Mouse (Mus musculus) hindbrain, embryonic 13.5 days (tissue): ENCODE measurements around the gene Msantd3. TPM values are rescaled to one million over a fixed set of nuclear protein-coding genes. Genes with fewer than 3 reads are reported as not detected.

Source experiments
- ATAC-seq: fragments of 200-750 bp; cut with Nextera tagmentation; 2 replicates; pipeline ENCODE4 v1.8.0; 2017; ENCODE audit warnings: moderate TSS enrichment; ENCODE audit not compliant: low FRiP score
- H3K27ac ChIP-seq: fragments of 300-500 bp; sonication (generic); 2 replicates; pipeline ENCODE4 v1.5.1; 2015; ENCODE audit warnings: inconsistent platforms, mild to moderate bottlenecking, moderate library complexity
- H3K27me3 ChIP-seq: fragments of 300-500 bp; sonication (generic); 2 replicates; pipeline ENCODE4 v1.6.1; 2015; ENCODE audit warnings: mild to moderate bottlenecking, inconsistent platforms
- H3K36me3 ChIP-seq: fragments of 300-500 bp; sonication (generic); 2 replicates; pipeline ENCODE4 v1.6.1; 2015; ENCODE audit warnings: mild to moderate bottlenecking, inconsistent platforms
- H3K4me1 ChIP-seq: fragments of 300-500 bp; sonication (generic); replicated peaks from 2 replicates; pipeline ENCODE4 v1.6.1; 2015; ENCODE audit warnings: inconsistent platforms
- H3K4me2 ChIP-seq: fragments of 300-500 bp; sonication (generic); 2 replicates; pipeline ENCODE4 v1.6.1; 2015; ENCODE audit warnings: inconsistent platforms, mild to moderate bottlenecking, moderate library complexity
- H3K4me3 ChIP-seq: fragments of 300-500 bp; sonication (generic); 2 replicates; pipeline ENCODE4 v1.5.1; 2015; ENCODE audit warnings: mild to moderate bottlenecking, inconsistent platforms
- H3K9ac ChIP-seq: fragments of 300-500 bp; sonication (generic); 2 replicates; pipeline ENCODE4 v1.6.1; 2015; ENCODE audit warnings: mild to moderate bottlenecking, inconsistent platforms
- H3K9me3 ChIP-seq: fragments of 300-500 bp; sonication (generic); 2 replicates; pipeline ENCODE4 v1.6.1; 2016; ENCODE audit warnings: inconsistent platforms
- WGBS: fragments of 180-500 bp; shearing (Covaris S2); methylation state at CpG from one replicate; pipeline ENCODE4 v1.1.7; 2015; 5-methylcytosine and 5-hydroxymethylcytosine counted together
- polyA plus RNA-seq: library from polyadenylated mRNA; unstranded; fragments of >200 nt; fragmentation: Nextera tagmentation; extraction: Ambion mirVana; gene quantifications from 2 replicates; pipeline ENCODE4 v1.2.1, GENCODE M21; 2015

Gene Msantd3
- polyA plus RNA-seq, 1 experiment from 2014 or later: 39.0 TPM

GRCm38 (mm10) chr4:48564962-48565361 lies 25.2 kb downstream of the Msantd3 start:
- no peak for ATAC-seq
- H3K27ac ChIP-seq: no peak overlapping the region
- H3K36me3 ChIP-seq: peaks cover 28% of the 10 kb centered on the region
- H3K9ac ChIP-seq: no peak overlapping the region
- H3K4me1 ChIP-seq: peaks cover 4% of the 10 kb centered on the region
- H3K4me3 ChIP-seq: no peak overlapping the region
- no peak overlapping the region for H3K4me2 ChIP-seq
- no peaks in the 10 kb centered on the region for H3K9me3 ChIP-seq
- no peaks in the 10 kb centered on the region for H3K27me3 ChIP-seq

- no peak for ATAC-seq
- 93% methylated on average over 7 of the region's 7 CpGs for WGBS
- H3K4me3 ChIP-seq: no peak overlapping the region
- H3K9me3 ChIP-seq: no peaks in the 10 kb centered on the region
- H3K4me2 ChIP-seq: no peak overlapping the region
- H3K27me3 ChIP-seq: no peaks in the 10 kb centered on the region
- no peak overlapping the region for H3K27ac ChIP-seq
- H3K4me1 ChIP-seq: peaks cover 4% of the 10 kb centered on the region
- H3K9ac ChIP-seq: no peak overlapping the region
- H3K36me3 ChIP-seq: no peaks in the 10 kb centered on the region
Measured at GRCm38 (mm10) chr4:48576361-48576760, 36.6 kb downstream of the Msantd3 start.

DNA sequence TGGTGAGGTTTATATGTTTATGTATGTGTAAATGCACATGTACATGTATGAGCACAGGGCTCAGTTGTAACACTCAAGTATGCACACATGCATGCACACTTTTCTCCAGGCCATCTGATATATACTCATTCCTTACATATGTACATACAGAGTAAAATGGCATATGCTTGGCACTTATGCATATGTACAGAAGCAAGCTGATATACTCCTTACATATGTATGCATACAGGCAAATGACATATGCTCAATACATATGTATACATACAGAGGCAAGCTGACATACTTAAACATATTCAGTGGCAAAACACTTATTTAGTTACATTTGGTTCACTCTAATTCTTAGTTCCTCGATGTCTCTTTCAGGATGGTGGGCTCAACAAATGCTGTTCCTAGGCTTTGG lies 38.1 kb downstream of the Msantd3 start:
- no peak for ATAC-seq
- no peaks in the 10 kb centered on the region for H3K27me3 ChIP-seq
- H3K4me3 ChIP-seq: no peak overlapping the region
- no peak overlapping the region for H3K4me2 ChIP-seq
- no peak overlapping the region for H3K27ac ChIP-seq
- no peaks in the 10 kb centered on the region for H3K9me3 ChIP-seq
- H3K36me3 ChIP-seq: no peaks in the 10 kb centered on the region
- peaks cover 5% of the 10 kb centered on the region for H3K4me1 ChIP-seq
- H3K9ac ChIP-seq: no peak overlapping the region
- WGBS: 93% methylated on average over 1 of the region's 1 CpGs

- peaks cover 10% of the 10 kb centered on the region for H3K4me1 ChIP-seq
- no peak overlapping the region for H3K9ac ChIP-seq
- no peak overlapping the region for H3K27ac ChIP-seq
- no peak overlapping the region for H3K4me2 ChIP-seq
- no peak for ATAC-seq
- H3K27me3 ChIP-seq: no peaks in the 10 kb centered on the region
- H3K4me3 ChIP-seq: no peak overlapping the region
- 62% methylated on average over 4 of the region's 4 CpGs for WGBS
- no peaks in the 10 kb centered on the region for H3K36me3 ChIP-seq
- H3K9me3 ChIP-seq: no peaks in the 10 kb centered on the region
Measured at GRCm38 (mm10) chr4:48578399-48578798, 38.7 kb downstream of the Msantd3 start.

DNA sequence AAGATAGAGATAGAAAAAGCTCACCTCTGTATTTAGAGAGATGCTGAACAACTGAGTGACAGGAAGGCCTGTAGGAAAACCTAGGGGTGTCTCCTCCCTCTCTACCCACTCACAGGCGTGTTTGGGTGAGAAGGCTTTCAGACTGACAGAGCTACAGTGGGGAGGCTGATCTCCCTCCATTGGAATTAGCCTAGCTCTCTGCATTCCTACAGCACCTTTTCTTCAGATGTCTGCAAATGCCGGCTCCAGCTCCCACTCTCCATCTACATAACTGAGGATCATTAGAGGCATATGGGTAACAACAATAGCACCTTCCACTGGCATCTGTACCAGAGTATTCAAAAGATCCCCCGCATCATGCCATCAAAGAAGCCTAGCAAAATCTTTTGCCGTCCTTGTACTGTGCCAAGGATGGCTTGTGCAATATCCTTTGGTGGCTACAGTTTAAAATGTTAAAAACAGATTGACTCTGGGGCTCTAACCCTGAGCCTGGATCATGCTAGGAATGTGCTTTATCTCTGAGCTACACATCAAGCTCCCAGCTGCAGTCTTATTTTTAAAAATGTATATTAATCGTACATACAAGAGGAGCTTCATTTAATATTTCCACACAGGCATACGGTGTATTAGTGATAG lies 39.9 kb downstream of the Msantd3 start:
- H3K9me3 ChIP-seq: no peaks in the 10 kb centered on the region
- no peak overlapping the region for H3K9ac ChIP-seq
- ATAC-seq: no peak
- no peaks in the 10 kb centered on the region for H3K27me3 ChIP-seq
- no peak overlapping the region for H3K27ac ChIP-seq
- no peaks in the 10 kb centered on the region for H3K36me3 ChIP-seq
- no peak overlapping the region for H3K4me3 ChIP-seq
- no peak overlapping the region for H3K4me2 ChIP-seq
- 58% methylated on average over 6 of the region's 6 CpGs for WGBS
- H3K4me1 ChIP-seq: peaks cover 14% of the 10 kb centered on the region

DNA sequence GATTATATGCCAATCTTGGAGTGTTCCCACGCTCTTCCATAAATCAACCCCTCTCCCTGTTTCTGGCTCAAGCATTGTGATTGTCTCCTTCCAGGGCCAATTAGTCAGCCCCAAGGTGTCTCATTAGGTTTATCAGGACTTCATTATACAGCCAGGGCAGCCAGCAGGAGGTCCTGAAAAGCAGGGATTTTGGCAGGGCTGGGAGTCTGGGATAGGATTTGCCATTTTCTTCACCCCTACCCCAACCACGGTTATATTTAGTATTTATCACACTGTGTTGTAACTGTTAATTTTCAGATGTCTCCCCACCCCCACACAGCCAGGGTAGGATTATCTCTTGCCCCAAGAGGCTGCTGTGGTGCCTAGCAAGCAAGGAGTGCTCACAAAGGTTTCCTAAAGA lies 41.5 kb downstream of the Msantd3 start:
- no peaks in the 10 kb centered on the region for H3K36me3 ChIP-seq
- 14% methylated on average over 2 of the region's 2 CpGs for WGBS
- H3K4me1 ChIP-seq: peaks cover 14% of the 10 kb centered on the region
- peak overlapping the region; percentile 52; the same call in 1 of the 2 replicates for H3K27ac ChIP-seq
- ATAC-seq: no peak
- no peaks in the 10 kb centered on the region for H3K27me3 ChIP-seq
- H3K4me3 ChIP-seq: no peak overlapping the region
- no peaks in the 10 kb centered on the region for H3K9me3 ChIP-seq
- H3K9ac ChIP-seq: no peak overlapping the region
- H3K4me2 ChIP-seq: no peak overlapping the region

- H3K4me2 ChIP-seq: no peak overlapping the region
- no peak overlapping the region for H3K27ac ChIP-seq
- 60% methylated on average over 2 of the region's 3 CpGs for WGBS
- no peaks in the 10 kb centered on the region for H3K27me3 ChIP-seq
- no peak for ATAC-seq
- H3K4me1 ChIP-seq: peaks cover 20% of the 10 kb centered on the region
- H3K9ac ChIP-seq: no peak overlapping the region
- no peaks in the 10 kb centered on the region for H3K36me3 ChIP-seq
- no peak overlapping the region for H3K4me3 ChIP-seq
- no peaks in the 10 kb centered on the region for H3K9me3 ChIP-seq
Measured at GRCm38 (mm10) chr4:48581993-48582392, 42.3 kb downstream of the Msantd3 start.

- no peaks in the 10 kb centered on the region for H3K27me3 ChIP-seq
- no peak overlapping the region for H3K4me2 ChIP-seq
- ATAC-seq: no peak
- no peak overlapping the region for H3K4me3 ChIP-seq
- H3K9ac ChIP-seq: no peak overlapping the region
- peak overlapping the region; percentile 30; the same call in 1 of the 2 replicates for H3K27ac ChIP-seq
- no peaks in the 10 kb centered on the region for H3K9me3 ChIP-seq
- peaks cover 22% of the 10 kb centered on the region for H3K4me1 ChIP-seq
- 37% methylated on average over 2 of the region's 2 CpGs for WGBS
- H3K36me3 ChIP-seq: no peaks in the 10 kb centered on the region
Measured at GRCm38 (mm10) chr4:48582941-48583340, 43.2 kb downstream of the Msantd3 start.

- H3K4me1 ChIP-seq: peaks cover 33% of the 10 kb centered on the region
- ATAC-seq: peak; percentile 89
- under 1% methylated on average over 46 of the region's 64 CpGs for WGBS
Measured at GRCm38 (mm10) chr4:48584421-48585240, 44.9 kb downstream of the Msantd3 start, which contains the start of gene Tmeff1. TSS of gene Tmeff1 (plus strand) at chr4:48585174.

DNA sequence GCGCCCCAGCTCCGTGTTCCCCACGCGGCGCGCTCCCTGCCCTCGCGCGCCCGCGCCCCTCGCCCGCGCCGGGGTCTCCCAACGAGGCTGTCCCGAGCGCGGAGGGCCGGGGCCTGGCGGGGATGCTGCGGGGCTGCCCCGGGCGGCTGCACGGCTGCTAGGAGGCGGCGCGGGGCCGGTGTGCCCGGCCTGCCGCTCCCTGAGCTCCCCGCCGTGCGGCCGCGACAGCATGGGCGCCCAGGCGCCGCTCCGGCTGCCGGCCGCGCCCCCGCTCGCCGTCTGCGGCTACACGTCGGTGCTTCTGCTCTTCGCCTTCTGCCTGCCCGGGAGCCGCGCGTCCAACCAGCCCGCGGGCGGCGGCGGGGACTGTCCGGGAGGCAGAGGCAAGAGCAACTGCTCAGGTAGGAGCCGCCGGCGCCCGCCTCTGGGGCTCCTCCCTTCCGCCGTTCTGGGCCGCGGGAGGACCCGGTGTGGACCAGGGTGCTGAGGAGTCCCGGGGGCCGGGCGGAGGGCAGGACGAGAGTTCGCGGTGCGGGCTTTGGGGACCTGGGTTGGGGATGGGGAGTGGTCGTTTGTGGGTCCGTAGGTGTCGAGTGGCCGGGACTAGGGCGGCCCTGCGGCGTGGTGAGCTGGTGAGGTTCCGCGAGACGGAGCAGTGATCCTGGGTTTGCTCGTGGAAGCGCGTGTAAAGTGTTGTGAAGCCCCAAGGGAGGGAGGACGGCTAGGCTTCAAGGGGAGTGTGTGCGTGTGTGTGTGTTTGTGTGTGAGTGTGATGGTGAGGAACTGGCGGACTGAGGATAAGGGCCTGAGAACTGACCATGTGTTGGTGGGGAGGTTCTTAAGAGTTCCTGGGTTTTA lies 45.7 kb downstream of the Msantd3 start:
- ATAC-seq: peak; percentile 79
- WGBS: under 1% methylated on average over 84 of the region's 92 CpGs
- Histone ChIP-seq H3K36me3 (0 out of 2 replicates have a peak, but pooled peaks cover 4% of the 10 kb centered on the region), H3K4me3 (peak overlapping the region; percentile 92), H3K27ac (peak overlapping the region; percentile 99), H3K4me1 (peaks cover 38% of the 10 kb centered on the region), H3K9ac (peak overlapping the region; percentile 99), H3K27me3 (no peaks in the 10 kb centered on the region), H3K4me2 (peak overlapping the region; percentile 82), H3K9me3 (no peaks in the 10 kb centered on the region)

More at GRCm38 (mm10) chr4:48584421-48585240, 44.9 kb downstream of the Msantd3 start, which contains the start of gene Tmeff1:
- Histone ChIP-seq H3K9me3 (no peaks in the 10 kb centered on the region), H3K4me3 (peak within 1 kb of the TSS; percentile 92), H3K27ac (peak within 1 kb of the TSS; percentile 99), H3K27me3 (no peaks in the 10 kb centered on the region), H3K9ac (peak within 1 kb of the TSS; percentile 99), H3K36me3 (0 out of 2 replicates have a peak, but pooled peaks cover under 1% of the 10 kb centered on the region), H3K4me2 (peak within 1 kb of the TSS; percentile 82)

- H3K9me3 ChIP-seq: no peaks in the 10 kb centered on the region
- H3K36me3 ChIP-seq: 0 out of 2 replicates have a peak, but pooled peaks cover 4% of the 10 kb centered on the region
- H3K9ac ChIP-seq: peak overlapping the region; percentile 99
- H3K4me1 ChIP-seq: peaks cover 38% of the 10 kb centered on the region
- ATAC-seq: peak; percentile 59
- H3K27ac ChIP-seq: peak overlapping the region; percentile 99
- no peaks in the 10 kb centered on the region for H3K27me3 ChIP-seq
- H3K4me3 ChIP-seq: peak overlapping the region; percentile 92
- peak overlapping the region; percentile 82 for H3K4me2 ChIP-seq
- WGBS: under 1% methylated on average over 12 of the region's 12 CpGs
Measured at GRCm38 (mm10) chr4:48586099-48586821, 46.5 kb downstream of the Msantd3 start.
